Mouse (Mus musculus) cerebellum, adult 2 months (tissue): ENCODE data around the gene Cad. TPM values are rescaled to one million over a fixed set of nuclear protein-coding genes. Genes with fewer than 3 reads are reported as not detected.
"Not testable (repeated sequence)": the region's sequence is repeated elsewhere in the genome, so short reads cannot be mapped to it uniquely, and the experiment has no call there.

Experiments used
- DNase-seq, 2 experiments: peaks; one replicate each; pipeline ENCODE4 v3.0.0; 2021
- H3K27ac ChIP-seq: fragments of 200-500 bp; 2 replicates; pipeline ENCODE4 v1.5.1; 2012; ENCODE audit warnings: low read length, control low read depth, inconsistent platforms; ENCODE audit not compliant: insufficient read depth
- H3K27me3 ChIP-seq: fragments of 200-500 bp; 2 replicates; pipeline ENCODE4 v1.6.1; 2012; ENCODE audit warnings: inconsistent platforms, mild to moderate bottlenecking, low read length, moderate library complexity; ENCODE audit not compliant: control insufficient read depth, insufficient read depth
- H3K4me1 ChIP-seq: fragments of 200-500 bp; 2 replicates; pipeline ENCODE4 v1.6.1; 2011; ENCODE audit warnings: low read length; ENCODE audit not compliant: control insufficient read depth, insufficient read depth
- H3K4me3 ChIP-seq: fragments of 200-500 bp; replicated peaks from 2 replicates; pipeline ENCODE3; 2011; ENCODE audit warnings: mild to moderate bottlenecking, low read depth, low read length, control low read depth; ENCODE audit not compliant: insufficient read depth
- CTCF ChIP-seq: fragments of 200-500 bp; IDR thresholded peaks from 2 replicates; pipeline ENCODE4 v1.5.1; 2011; ENCODE audit warnings: low read depth, mild to moderate bottlenecking, control low read depth, low read length, moderate library complexity, borderline replicate concordance; ENCODE audit not compliant: insufficient read depth
- POLR2A ChIP-seq: fragments of 200-500 bp; IDR thresholded peaks from 2 replicates; pipeline ENCODE4 v1.6.1; 2011; ENCODE audit warnings: low read length, control low read depth, borderline replicate concordance; ENCODE audit not compliant: insufficient read depth
- WGBS: fragments of 180-500 bp; shearing (Covaris S2); methylation state at CpG from one replicate; pipeline ENCODE4 v1.1.7; 2018; 5-methylcytosine and 5-hydroxymethylcytosine counted together
- polyA plus RNA-seq: library from polyadenylated mRNA; depleted of rRNA; stranded (reverse); fragments of >200 nt; gene quantifications from 2 replicates; pipeline ENCODE4 v1.2.3, GENCODE M21; 2012; rRNA removed

Cad gene
- polyA plus RNA-seq = 21.7 and 23.4 TPM in 2 replicates

- H3K4me1 ChIP-seq = no peaks in the 10 kb centered on the region; the same call in 1 of the 2 replicates
- WGBS = under 1% methylated on average over 64 of the region's 64 CpGs
- H3K4me3 ChIP-seq = peak within 1 kb of the TSS; percentile 70
- DNase-seq = peak; percentile 95
- H3K27me3 ChIP-seq = no peaks in the 10 kb centered on the region
- TF ChIP-seq CTCF (no peak), POLR2A (peak; percentile 67)
- peak within 1 kb of the TSS; percentile 22; the same call in 1 of the 2 replicates for H3K27ac ChIP-seq
Observed at GRCm38 (mm10) chr5:31054261-31055215, at the start of gene Cad. Cad (plus strand) TSS chr5:31054780.

- H3K27me3 ChIP-seq = no peaks in the 10 kb centered on the region
- WGBS = 66% methylated on average over 3 of the region's 3 CpGs
- DNase-seq = no peak
- H3K4me3 ChIP-seq = no peak overlapping the region
- no peak for TF ChIP-seq POLR2A
- TF ChIP-seq CTCF = no peak
- H3K4me1 ChIP-seq = no peaks in the 10 kb centered on the region
- no peak overlapping the region for H3K27ac ChIP-seq
Observed at GRCm38 (mm10) chr5:31012737-31013136, 41.8 kb upstream of the Cad start.

DNA sequence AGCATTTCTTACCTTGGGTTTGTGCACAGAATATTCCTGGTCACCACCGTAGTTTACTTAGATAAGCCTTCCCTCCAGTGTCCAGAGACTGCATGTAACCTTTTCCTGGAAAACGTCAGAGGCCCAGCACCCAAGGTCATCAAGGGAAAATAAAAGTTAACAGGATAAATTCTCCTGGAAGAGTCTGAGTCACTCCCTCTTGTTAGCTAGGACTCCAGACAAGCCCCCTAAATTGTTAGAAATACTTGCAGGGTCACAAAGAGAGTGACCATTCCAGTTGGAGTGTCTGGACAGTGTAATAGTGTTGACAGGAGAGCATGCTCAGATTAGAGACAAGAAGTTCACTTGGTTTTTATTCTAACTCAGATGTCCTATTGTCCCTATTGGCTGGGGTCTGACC is 38.7 kb upstream of the Cad start:
- Histone ChIP-seq H3K4me3 (no peak overlapping the region), H3K27me3 (no peaks in the 10 kb centered on the region), H3K27ac (no peak overlapping the region), H3K4me1 (no peaks in the 10 kb centered on the region)
- TF ChIP-seq CTCF = no peak
- no peak for TF ChIP-seq POLR2A
- no peak for DNase-seq
- WGBS = 84% methylated on average over 2 of the region's 2 CpGs

- WGBS = 84% methylated on average over 5 of the region's 5 CpGs
- not testable (repeated sequence) for H3K4me1 ChIP-seq, H3K27ac ChIP-seq, H3K27me3 ChIP-seq, DNase-seq, H3K4me3 ChIP-seq
Observed at GRCm38 (mm10) chr5:31021790-31022189, 32.8 kb upstream of the Cad start.

- Histone ChIP-seq H3K27me3 (no peaks in the 10 kb centered on the region), H3K4me3 (no peak overlapping the region), H3K27ac (no peak overlapping the region), H3K4me1 (no peaks in the 10 kb centered on the region)
- TF ChIP-seq CTCF (no peak), POLR2A (no peak)
- 26% methylated on average over 1 of the region's 1 CpGs for WGBS
- DNase-seq = no peak
Observed at GRCm38 (mm10) chr5:31022690-31023089, 31.9 kb upstream of the Cad start.

GRCm38 (mm10) chr5:31023254-31023653 is 31.3 kb upstream of the Cad start:
- TF ChIP-seq POLR2A = no peak
- TF ChIP-seq CTCF = no peak
- no peak overlapping the region for H3K4me3 ChIP-seq
- WGBS = 8% methylated on average over 4 of the region's 4 CpGs
- DNase-seq = no peak
- H3K27ac ChIP-seq = no peak overlapping the region
- no peaks in the 10 kb centered on the region for H3K4me1 ChIP-seq
- no peaks in the 10 kb centered on the region; the same call in 1 of the 2 replicates for H3K27me3 ChIP-seq

GRCm38 (mm10) chr5:31024641-31025040 is 29.9 kb upstream of the Cad start:
- DNase-seq = no peak
- TF ChIP-seq CTCF = no peak
- no peak for TF ChIP-seq POLR2A
- H3K27ac ChIP-seq = no peak overlapping the region
- H3K27me3 ChIP-seq = no peaks in the 10 kb centered on the region; the same call in 1 of the 2 replicates
- H3K4me3 ChIP-seq = no peak overlapping the region
- H3K4me1 ChIP-seq = no peaks in the 10 kb centered on the region

DNA sequence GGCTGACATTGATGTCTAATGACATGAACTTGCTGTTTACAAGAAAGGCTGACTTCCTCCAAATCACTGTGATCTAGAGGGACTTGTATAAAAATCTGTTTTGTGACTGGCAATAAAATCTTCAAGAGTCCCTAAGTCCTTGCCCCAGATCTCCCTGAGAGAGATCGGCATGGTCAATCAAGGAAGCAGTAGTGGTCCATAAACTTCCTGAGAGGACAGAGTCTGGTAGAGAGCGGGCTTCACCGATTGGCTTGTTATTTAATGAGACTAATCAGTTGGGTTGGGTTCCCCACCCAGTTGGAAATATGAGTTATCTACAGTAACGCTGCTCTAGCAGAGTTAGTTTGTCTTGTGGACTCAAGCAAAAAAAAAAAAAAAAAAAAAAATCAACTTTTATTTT is 23.7 kb upstream of the Cad start:
- WGBS = 91% methylated on average over 4 of the region's 4 CpGs
- H3K4me1 ChIP-seq = no peaks in the 10 kb centered on the region
- H3K27me3 ChIP-seq = no peaks in the 10 kb centered on the region; the same call in 1 of the 2 replicates
- DNase-seq = no peak
- TF ChIP-seq CTCF (no peak), POLR2A (no peak)
- H3K27ac ChIP-seq = no peak overlapping the region
- no peak overlapping the region for H3K4me3 ChIP-seq
